Mouse (Mus musculus) kidney, postnatal 25 days (tissue): ENCODE measurements around the gene H3f3a.
"Not testable (repeated sequence)": the region's sequence is repeated elsewhere in the genome, so short reads cannot be mapped to it uniquely, and the experiment has no call there.

ENCODE experiments used
- DNase-seq, 2 experiments: peaks; one replicate each; pipeline ENCODE4 v3.0.0; 2021; ENCODE audit warnings: mixed read lengths in 2 of 2

H3f3a gene

GRCm38 (mm10) chr1:180813885-180814740 is at the start of gene H3f3a:
H3f3a (minus strand) TSS chr1:180813943.
- peak; percentile 89 to 93 for DNase-seq

DNA sequence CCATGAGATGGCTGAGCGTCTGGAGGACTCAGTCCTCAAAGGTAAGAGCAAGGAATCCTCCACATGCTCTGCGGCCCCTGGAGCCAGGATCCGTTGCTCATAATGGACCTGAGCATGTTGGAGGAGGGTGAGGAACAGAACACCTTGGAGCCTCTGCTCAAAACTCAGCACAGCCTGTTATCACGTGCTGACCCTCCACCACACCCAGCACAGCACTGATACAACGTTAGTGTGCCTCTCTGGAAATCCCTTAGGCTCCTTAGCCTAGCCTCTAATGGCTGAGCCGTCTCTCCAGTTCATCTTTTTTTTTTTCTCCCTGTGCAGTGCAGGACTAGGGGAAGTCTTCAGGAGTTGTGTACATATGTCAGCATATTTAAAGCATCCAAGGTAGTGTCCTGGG is 46.3 kb upstream of the H3f3a start:
- DNase-seq = no peak

DNA sequence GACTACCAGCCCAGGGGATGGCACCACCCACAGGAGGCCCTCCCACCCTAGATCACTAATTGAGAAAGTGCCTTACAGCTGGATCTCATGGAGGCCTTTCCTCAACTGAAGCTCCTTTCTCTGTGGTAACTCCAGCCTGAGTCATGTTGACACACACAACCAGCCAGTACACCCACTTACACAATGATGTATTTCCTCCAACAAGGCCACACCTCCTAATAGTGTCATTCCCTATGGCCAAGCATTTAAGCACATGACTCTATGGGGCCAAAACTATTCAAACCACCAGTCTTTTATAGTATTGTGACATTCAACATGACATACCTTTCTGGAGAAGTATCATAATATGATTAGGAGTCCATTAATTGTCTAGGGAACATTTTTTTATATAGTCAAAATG is 45.0 kb upstream of the H3f3a start:
- DNase-seq = no peak

GRCm38 (mm10) chr1:180850316-180851270 is 36.9 kb upstream of the H3f3a start, which contains the start of gene Sde2:
Sde2 (plus strand) TSS chr1:180851127.
- DNase-seq = peak; percentile 100

DNA sequence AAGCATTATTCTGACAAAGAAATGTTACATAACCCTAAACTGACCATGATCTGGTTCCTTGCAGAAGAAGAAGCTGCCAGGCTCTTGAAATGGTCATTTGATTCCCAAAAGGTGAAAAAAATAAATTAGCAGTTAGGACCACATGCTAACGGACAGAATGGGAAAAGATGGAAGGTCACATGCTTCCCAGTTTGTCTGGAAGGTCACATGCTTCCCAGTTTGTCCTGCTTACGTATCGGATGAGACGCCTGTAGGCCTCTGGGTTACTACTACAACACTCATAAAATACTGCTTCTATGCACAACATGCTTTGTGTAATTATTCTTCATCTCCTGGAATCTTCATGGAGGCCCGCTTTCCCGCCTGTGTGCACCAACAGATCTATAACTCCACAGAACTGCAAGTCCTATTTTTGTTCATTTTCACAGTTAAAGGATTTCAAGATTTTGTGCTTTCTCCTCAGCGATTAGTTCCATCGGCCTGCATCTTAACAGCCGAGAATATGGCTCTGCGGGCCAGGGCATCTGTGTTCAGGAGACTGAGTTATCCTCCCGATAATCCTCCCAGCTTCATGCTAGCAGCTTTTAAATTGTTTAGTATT is 36.1 kb upstream of the H3f3a start:
- peak in 1 of 2 experiments; percentile 6 for DNase-seq

DNA sequence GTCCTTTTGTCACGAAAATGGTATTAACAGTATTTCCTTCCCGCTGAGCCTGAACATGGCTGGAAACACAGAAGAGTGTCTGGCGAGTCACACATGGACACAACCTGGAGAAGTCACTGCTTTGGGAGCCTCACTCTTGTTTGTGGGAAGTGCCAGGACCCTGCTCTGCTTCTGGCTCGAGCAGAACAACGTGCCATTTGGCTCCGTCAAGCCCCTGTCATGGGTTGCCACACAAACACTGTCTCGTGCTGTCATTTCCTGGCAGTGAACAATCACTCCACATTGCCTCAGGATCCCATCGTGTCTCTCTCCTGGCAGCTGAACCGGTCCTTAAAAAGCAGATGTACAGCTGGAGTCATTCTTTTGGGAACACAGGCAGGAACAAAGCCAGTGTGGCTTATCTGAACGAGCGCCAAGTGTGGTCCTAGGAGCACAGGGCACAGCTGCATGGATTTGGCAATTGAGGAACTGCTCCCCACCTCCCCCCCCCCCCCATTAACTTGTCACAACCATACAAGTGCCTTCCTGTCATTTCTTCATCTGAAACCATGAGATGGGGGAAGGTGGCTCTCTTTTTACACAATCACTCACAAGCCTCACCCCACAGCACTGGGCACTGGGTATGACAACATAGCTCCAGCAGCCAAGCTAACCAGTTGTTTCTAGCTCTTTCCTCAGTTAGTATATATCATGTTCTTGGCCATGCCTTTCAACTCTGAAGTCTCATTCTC is 34.9 kb upstream of the H3f3a start:
- peak; percentile 33 to 70 for DNase-seq

DNA sequence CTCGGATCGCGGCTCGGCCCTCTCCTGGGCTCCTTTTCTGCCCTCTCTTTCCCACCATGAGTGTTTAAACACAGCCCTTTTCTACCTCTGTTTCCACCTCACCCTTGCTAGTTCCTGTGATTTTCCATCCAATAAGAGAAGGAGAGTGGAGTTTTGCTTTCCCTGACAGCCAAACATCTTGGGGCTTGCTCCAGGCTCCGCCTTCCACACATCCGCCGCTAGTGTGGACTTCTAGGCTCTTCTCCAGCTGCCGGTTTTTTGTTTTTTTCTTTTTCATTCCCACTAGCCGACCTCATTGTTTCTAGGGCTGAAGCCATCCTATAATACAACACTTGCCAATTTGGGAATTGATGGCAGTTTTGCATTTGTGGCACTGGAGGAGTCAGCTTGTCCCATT is 34.4 kb upstream of the H3f3a start:
- peak; percentile 79 to 91 for DNase-seq

GRCm38 (mm10) chr1:180841561-180842300 is 28.0 kb upstream of the H3f3a start:
- DNase-seq = no peak

DNA sequence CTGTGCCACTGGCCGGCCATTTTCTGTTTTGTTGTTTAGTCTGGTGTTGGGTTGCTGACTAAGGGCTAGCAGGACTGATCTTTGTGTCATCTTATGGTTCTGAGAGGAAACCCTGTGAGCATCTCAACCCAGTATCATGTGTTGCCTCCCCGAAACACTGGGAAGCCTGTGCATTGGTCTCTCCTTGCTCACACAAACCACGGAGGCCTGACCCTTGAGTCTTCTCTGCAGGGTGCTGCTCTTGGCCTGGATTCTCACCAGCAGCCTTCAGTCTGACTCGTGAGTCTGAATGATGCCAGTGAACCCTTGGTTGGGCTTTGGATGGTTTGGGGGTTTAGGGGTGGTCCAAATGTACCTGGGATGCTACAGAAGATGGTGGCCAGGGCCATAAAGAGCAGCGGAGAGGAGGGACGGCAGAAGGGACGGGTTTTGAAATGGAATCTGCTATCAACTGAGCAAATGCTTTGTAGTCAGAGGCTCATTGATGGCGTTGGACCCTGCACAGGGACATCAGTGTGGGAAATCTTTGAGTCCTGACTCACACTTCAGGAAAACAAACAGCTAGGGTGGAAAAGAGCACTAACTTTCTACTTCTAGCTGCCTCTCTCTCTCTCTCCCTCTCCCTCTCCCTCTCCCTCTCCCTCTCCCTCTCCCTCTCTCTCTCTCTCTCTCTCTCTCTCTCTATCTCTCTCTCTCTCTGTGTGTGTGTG is 25.6 kb upstream of the H3f3a start:
- DNase-seq = no peak

DNA sequence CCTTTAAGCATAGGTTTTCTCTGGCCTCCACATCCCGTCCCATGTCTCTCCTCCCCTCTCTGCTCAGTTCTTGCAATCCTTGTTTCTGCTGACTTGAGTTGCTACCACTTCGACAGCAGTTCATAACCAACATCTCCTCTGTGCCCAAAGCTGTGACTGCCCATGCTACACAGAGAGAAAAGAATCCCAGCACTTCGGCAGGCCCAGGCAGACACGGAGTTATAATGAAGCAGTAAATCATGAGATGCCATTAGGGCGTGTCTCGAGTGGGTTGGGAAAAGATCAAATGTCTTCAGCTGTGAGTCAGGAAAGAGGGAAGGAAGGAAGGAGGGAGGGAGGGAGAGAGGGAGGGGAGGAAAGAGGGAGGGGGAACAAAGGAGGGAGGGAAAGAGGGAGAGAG is 24.3 kb upstream of the H3f3a start:
- no peak for DNase-seq

DNA sequence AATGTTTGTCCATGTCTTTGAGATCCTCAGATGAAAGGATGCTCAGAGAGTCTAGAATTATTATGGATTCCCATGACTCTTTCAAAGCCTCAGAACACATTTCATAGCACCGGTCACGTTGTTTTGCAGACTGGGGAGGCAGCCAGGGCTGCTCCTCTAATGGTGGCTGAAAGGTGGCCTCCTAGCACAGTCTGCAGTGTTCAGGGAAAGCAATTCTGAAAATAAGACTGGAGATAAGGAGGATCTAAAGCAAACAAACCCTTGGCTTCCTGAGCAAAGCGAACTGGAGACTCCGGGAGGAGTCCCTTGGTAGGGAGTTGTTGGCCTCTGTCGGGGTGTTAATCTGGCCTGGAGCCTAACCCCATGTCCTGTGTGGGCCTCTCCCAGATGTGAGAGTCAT is 23.4 kb upstream of the H3f3a start:
- no peak for DNase-seq

DNA sequence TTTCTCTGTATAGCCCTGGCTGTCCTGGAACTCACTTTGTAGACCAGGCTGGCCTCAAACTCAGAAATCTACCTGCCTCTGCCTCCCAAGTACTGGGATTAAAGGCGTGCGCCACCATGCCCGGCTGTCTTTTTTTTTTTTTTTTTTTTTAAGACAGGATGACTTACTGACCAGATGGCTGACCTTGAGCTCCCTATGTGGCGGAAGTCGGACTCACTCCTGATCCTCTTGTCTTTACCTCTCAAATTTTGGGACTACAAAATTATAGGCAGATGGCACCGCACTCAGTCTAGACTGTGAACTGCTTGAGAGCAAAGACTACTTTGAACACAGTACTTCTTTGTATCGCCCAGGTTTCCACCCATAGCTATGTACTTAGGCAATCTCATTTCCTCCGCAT is 22.7 kb upstream of the H3f3a start:
- not testable (repeated sequence) for DNase-seq

DNA sequence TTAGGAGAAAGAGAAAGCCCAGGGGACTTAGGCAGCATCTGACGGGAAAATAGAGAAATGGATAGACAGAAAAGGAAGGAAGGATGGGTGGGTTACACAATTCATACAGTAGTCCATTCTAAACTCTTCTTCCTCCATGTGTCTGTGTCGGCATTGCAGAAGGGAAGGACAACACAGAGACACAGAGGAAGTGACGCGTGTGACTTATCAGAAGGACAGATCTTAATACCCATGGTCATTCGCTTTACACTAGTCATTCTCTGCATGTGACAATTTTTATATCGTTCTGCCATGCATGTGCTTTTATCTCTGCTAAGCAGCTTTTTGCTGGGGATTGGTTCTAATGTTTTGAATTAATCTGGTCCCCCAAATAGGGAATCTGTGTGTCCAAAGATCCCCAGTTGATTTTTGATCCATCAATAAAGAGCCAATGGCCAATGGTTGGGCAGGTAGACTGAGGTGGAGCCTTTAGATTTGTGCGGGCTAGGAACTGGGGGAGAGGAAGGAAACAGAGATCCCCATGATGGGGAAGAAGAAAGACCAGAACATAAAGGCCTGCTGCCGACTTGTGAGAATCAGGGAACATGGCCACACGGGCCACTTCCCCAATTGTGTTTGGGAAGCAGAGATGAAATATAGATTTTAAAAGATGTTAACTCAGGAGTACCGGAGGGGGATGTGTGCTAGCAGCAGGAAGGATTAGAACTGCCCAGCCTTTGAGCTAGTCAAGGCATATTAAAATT is 21.7 kb upstream of the H3f3a start:
- DNase-seq = no peak

DNA sequence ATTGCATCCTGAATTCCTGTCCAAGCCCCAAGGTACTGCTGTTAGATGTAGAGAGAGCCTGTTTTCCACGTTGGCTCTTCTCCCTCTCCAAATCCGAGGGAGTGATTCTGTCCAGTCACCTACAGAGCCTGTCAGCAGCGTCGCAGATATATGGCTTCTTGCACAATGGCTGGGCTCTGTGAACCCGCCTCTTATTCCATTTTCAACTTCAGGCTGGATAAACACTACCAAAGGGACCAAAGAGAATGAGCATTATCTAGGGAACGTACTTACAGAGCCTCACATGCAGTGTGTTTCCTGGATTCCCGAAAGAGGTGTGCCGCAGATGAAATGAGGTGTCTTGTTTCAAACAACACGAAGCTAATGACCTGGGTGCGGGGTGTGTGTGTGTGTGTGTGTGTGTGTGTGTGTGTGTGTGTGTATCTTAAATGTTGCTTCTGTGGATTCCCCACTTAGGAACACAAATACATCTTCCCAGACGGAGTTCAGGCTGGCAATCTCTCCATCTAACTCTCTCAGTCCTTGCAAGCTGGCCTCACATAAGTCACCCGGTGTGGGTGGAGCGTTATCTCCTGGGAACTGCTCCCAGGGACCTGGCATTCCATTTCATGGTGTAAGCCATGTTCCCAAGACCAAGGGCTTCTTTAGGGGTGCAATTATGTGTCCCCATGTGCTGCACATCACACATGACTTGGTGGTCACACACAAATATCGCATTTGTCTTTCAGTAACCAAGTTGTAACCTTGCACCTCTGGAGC is 17.0 kb upstream of the H3f3a start:
- no peak for DNase-seq

DNA sequence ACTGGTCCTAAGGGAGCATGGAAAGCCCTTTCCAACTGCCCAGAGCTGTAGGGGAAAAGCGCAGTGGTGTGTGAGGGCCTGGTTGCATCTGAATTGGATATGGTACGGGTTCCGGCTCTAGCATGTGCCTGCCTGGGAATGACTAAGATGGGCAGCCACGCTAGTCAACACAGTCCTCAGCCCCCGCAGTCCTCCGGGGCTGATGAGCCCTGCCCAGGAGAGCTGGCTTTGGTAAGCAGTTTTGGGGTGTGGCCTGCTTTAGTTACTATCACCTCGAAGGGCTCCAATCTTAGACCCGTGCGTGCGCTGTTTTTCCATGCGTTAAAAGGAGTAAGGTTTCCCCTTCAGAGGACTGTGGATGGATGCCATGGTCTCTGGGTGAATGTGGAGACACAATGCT is 16.4 kb upstream of the H3f3a start:
- DNase-seq = no peak

DNA sequence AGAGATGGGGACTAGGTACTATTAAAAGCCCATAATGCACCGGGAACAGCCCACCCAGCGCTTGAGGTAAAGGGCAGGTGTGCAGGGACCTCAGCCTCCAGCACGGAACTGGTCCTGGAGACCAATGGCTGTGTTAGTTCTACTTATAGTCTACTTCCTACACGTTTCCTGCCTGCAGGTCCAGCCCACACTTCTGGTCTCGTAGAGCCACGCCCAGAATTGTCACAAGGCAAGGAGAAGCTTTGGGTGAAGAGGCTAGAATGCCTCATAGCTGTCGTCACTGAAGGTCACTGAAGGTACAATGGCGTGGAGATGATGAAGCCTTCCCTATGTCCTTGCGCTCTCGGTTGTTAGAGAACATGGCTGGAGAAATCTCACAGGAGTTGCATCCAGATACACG is 16.0 kb upstream of the H3f3a start:
- DNase-seq = no peak

GRCm38 (mm10) chr1:180826634-180827033 is 12.9 kb upstream of the H3f3a start:
- no peak for DNase-seq

GRCm38 (mm10) chr1:180824721-180825120 is 11.0 kb upstream of the H3f3a start:
- DNase-seq = peak; percentile 53 to 74

GRCm38 (mm10) chr1:180823716-180824115 is 10.0 kb upstream of the H3f3a start:
- no peak for DNase-seq

DNA sequence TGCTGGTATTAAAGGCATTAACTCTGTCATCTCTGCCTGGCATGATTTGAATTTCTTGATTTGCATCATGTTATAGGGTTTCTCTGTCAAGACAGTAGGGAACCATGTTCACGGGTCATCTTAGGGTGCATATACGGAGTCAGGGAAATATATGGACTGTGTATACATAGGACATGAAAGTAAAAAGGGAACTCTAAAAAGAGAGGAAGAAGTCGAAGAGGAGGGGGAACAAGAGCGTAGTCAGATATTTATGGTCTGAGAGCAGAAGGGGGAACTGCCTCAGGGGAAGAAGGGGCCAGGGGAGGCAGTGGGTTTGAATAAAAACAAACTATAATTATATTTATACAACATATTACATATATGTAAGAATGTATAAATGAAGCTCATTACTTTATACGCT is 8.5 kb upstream of the H3f3a start:
- no peak for DNase-seq
